Mouse (Mus musculus) forebrain, embryonic 15.5 days (tissue): ENCODE data around the gene Zfp800. TPM values are rescaled to one million over a fixed set of nuclear protein-coding genes. Genes with fewer than 3 reads are reported as not detected.

Experiments
- ATAC-seq: fragments of 200-750 bp; cut with Nextera tagmentation; replicated peaks from 2 replicates; pipeline ENCODE4 v1.8.0; 2017; ENCODE audit warnings: mild to moderate bottlenecking, moderate TSS enrichment, moderate library complexity
- H3K27ac ChIP-seq: fragments of 300-500 bp; sonication (generic); replicated peaks from 2 replicates; pipeline ENCODE4 v1.5.1; 2015; ENCODE audit warnings: mild to moderate bottlenecking, inconsistent platforms
- H3K27me3 ChIP-seq: fragments of 300-500 bp; sonication (generic); 2 replicates; pipeline ENCODE4 v1.6.1; 2015; ENCODE audit warnings: inconsistent platforms
- H3K36me3 ChIP-seq: fragments of 300-500 bp; sonication (generic); 2 replicates; pipeline ENCODE4 v1.6.1; 2015; ENCODE audit warnings: mild to moderate bottlenecking, inconsistent platforms
- H3K4me1 ChIP-seq: fragments of 300-500 bp; sonication (generic); 2 replicates; pipeline ENCODE4 v1.6.1; 2015; ENCODE audit warnings: inconsistent platforms
- H3K4me2 ChIP-seq: fragments of 300-500 bp; sonication (generic); replicated peaks from 2 replicates; pipeline ENCODE4 v1.6.1; 2015; ENCODE audit warnings: mild to moderate bottlenecking, inconsistent platforms
- H3K4me3 ChIP-seq: fragments of 300-500 bp; sonication (generic); 2 replicates; pipeline ENCODE4 v1.5.1; 2015; ENCODE audit warnings: mild to moderate bottlenecking, inconsistent platforms
- H3K9ac ChIP-seq: fragments of 300-500 bp; sonication (generic); replicated peaks from 2 replicates; pipeline ENCODE4 v1.6.1; 2015; ENCODE audit warnings: mild to moderate bottlenecking, inconsistent platforms
- H3K9me3 ChIP-seq: fragments of 300-500 bp; sonication (generic); 2 replicates; pipeline ENCODE4 v1.6.1; 2016; ENCODE audit warnings: inconsistent platforms
- WGBS: fragments of 180-500 bp; shearing (Covaris S2); methylation state at CpG from one replicate; pipeline ENCODE4 v1.1.7; 2015; ENCODE audit warnings: mixed read lengths; 5-methylcytosine and 5-hydroxymethylcytosine counted together
- polyA plus RNA-seq: library from polyadenylated mRNA; unstranded; fragments of >200 nt; fragmentation: Nextera tagmentation; extraction: Ambion mirVana; gene quantifications from 2 replicates; pipeline ENCODE4 v1.2.1, GENCODE M21; 2015

The Zfp800 gene
- polyA plus RNA-seq, 1 experiment from 2014 or later, result 20.8 TPM

- Histone ChIP-seq H3K27ac (no peak overlapping the region), H3K4me1 (no peaks in the 10 kb centered on the region), H3K9ac (no peak overlapping the region), H3K4me2 (no peak overlapping the region), H3K4me3 (no peak overlapping the region), H3K9me3 (no peaks in the 10 kb centered on the region), H3K36me3 (no peaks in the 10 kb centered on the region), H3K27me3 (no peaks in the 10 kb centered on the region)
- no peak for ATAC-seq
- WGBS, result 54% methylated on average over 6 of the region's 6 CpGs
Measured at GRCm38 (mm10) chr6:28329815-28330214, 68.0 kb downstream of the Zfp800 start.

GRCm38 (mm10) chr6:28329002-28329596 is 68.7 kb downstream of the Zfp800 start:
- H3K4me1 ChIP-seq, result no peaks in the 10 kb centered on the region

GRCm38 (mm10) chr6:28326720-28327119 is 71.1 kb downstream of the Zfp800 start:
- no peaks in the 10 kb centered on the region for H3K4me1 ChIP-seq
- H3K27ac ChIP-seq, result no peak overlapping the region
- no peaks in the 10 kb centered on the region for H3K9me3 ChIP-seq
- H3K4me3 ChIP-seq, result no peak overlapping the region
- H3K4me2 ChIP-seq, result no peak overlapping the region
- no peak for ATAC-seq
- no peaks in the 10 kb centered on the region for H3K27me3 ChIP-seq
- no peaks in the 10 kb centered on the region for H3K36me3 ChIP-seq
- no peak overlapping the region for H3K9ac ChIP-seq
- 90% methylated on average over 3 of the region's 3 CpGs for WGBS

More at GRCm38 (mm10) chr6:28329002-28329596, 68.7 kb downstream of the Zfp800 start:
- no peaks in the 10 kb centered on the region for H3K27me3 ChIP-seq
- 64% methylated on average over 10 of the region's 10 CpGs for WGBS
- H3K4me2 ChIP-seq, result no peak overlapping the region
- no peak overlapping the region for H3K27ac ChIP-seq
- no peaks in the 10 kb centered on the region for H3K36me3 ChIP-seq
- H3K4me3 ChIP-seq, result no peak overlapping the region
- H3K9ac ChIP-seq, result no peak overlapping the region
- no peak for ATAC-seq
- H3K9me3 ChIP-seq, result no peaks in the 10 kb centered on the region

- WGBS, result 94% methylated on average over 7 of the region's 7 CpGs
Measured at GRCm38 (mm10) chr6:28322399-28322798, 75.4 kb downstream of the Zfp800 start.

GRCm38 (mm10) chr6:28319648-28320270 is 78.0 kb downstream of the Zfp800 start:
- WGBS, result 75% methylated on average over 13 of the region's 13 CpGs
- ATAC-seq, result no peak
- no peaks in the 10 kb centered on the region for H3K36me3 ChIP-seq
- H3K4me3 ChIP-seq, result no peak overlapping the region
- H3K9me3 ChIP-seq, result no peaks in the 10 kb centered on the region
- no peak overlapping the region for H3K27ac ChIP-seq
- peaks cover 7% of the 10 kb centered on the region; the same call in 1 of the 2 replicates for H3K4me1 ChIP-seq
- H3K9ac ChIP-seq, result no peak overlapping the region
- no peaks in the 10 kb centered on the region for H3K27me3 ChIP-seq
- H3K4me2 ChIP-seq, result no peak overlapping the region

More at GRCm38 (mm10) chr6:28322399-28322798, 75.4 kb downstream of the Zfp800 start:
- H3K4me1 ChIP-seq, result peaks cover 7% of the 10 kb centered on the region; the same call in 1 of the 2 replicates
- no peaks in the 10 kb centered on the region for H3K27me3 ChIP-seq
- H3K4me3 ChIP-seq, result no peak overlapping the region
- H3K9me3 ChIP-seq, result no peaks in the 10 kb centered on the region
- H3K9ac ChIP-seq, result no peak overlapping the region
- no peaks in the 10 kb centered on the region for H3K36me3 ChIP-seq
- no peak for ATAC-seq
- no peak overlapping the region for H3K27ac ChIP-seq
- no peak overlapping the region for H3K4me2 ChIP-seq

GRCm38 (mm10) chr6:28318820-28319573 is 78.8 kb downstream of the Zfp800 start:
- Histone ChIP-seq H3K27me3 (no peaks in the 10 kb centered on the region), H3K4me3 (no peak overlapping the region), H3K27ac (no peak overlapping the region), H3K36me3 (no peaks in the 10 kb centered on the region), H3K9me3 (no peaks in the 10 kb centered on the region), H3K9ac (no peak overlapping the region), H3K4me2 (no peak overlapping the region), H3K4me1 (peaks cover 7% of the 10 kb centered on the region; the same call in 1 of the 2 replicates)
- ATAC-seq, result no peak
- whole genome bisulfite sequencing, result 70% methylated on average over 13 of the region's 13 CpGs

GRCm38 (mm10) chr6:28315208-28315607 is 82.6 kb downstream of the Zfp800 start:
- Histone ChIP-seq H3K4me2 (no peak overlapping the region), H3K27ac (no peak overlapping the region), H3K4me1 (peaks cover 7% of the 10 kb centered on the region; the same call in 1 of the 2 replicates), H3K9ac (no peak overlapping the region), H3K4me3 (no peak overlapping the region), H3K27me3 (no peaks in the 10 kb centered on the region), H3K36me3 (no peaks in the 10 kb centered on the region), H3K9me3 (no peaks in the 10 kb centered on the region)
- peak; percentile 68; the same call in 1 of the 2 replicates for ATAC-seq
- 78% methylated on average over 3 of the region's 3 CpGs for WGBS

- Histone ChIP-seq H3K4me1 (no peaks in the 10 kb centered on the region), H3K9ac (no peak overlapping the region), H3K27me3 (no peaks in the 10 kb centered on the region), H3K9me3 (no peaks in the 10 kb centered on the region), H3K4me3 (no peak overlapping the region), H3K27ac (no peak overlapping the region), H3K36me3 (no peaks in the 10 kb centered on the region), H3K4me2 (no peak overlapping the region)
- 80% methylated on average over 2 of the region's 2 CpGs for WGBS
- no peak for ATAC-seq
Measured at GRCm38 (mm10) chr6:28312067-28312466, 85.7 kb downstream of the Zfp800 start.

GRCm38 (mm10) chr6:28309692-28310091 is 88.1 kb downstream of the Zfp800 start:
- no peaks in the 10 kb centered on the region for H3K4me1 ChIP-seq
- no peak overlapping the region for H3K27ac ChIP-seq
- no peak overlapping the region for H3K4me3 ChIP-seq
- H3K9ac ChIP-seq, result no peak overlapping the region
- H3K9me3 ChIP-seq, result no peaks in the 10 kb centered on the region
- H3K4me2 ChIP-seq, result no peak overlapping the region
- no peaks in the 10 kb centered on the region for H3K27me3 ChIP-seq
- H3K36me3 ChIP-seq, result no peaks in the 10 kb centered on the region
- ATAC-seq, result no peak

- no peaks in the 10 kb centered on the region for H3K4me1 ChIP-seq
- ATAC-seq, result no peak
- 87% methylated on average over 3 of the region's 3 CpGs for WGBS
- H3K36me3 ChIP-seq, result no peaks in the 10 kb centered on the region
- no peaks in the 10 kb centered on the region for H3K27me3 ChIP-seq
- no peak overlapping the region for H3K9ac ChIP-seq
- no peaks in the 10 kb centered on the region for H3K9me3 ChIP-seq
- H3K4me2 ChIP-seq, result no peak overlapping the region
- H3K27ac ChIP-seq, result no peak overlapping the region
- no peak overlapping the region for H3K4me3 ChIP-seq
Measured at GRCm38 (mm10) chr6:28308929-28309328, 88.9 kb downstream of the Zfp800 start.

- no peak for ATAC-seq
- no peak overlapping the region for H3K9ac ChIP-seq
Measured at GRCm38 (mm10) chr6:28306702-28307101, 91.1 kb downstream of the Zfp800 start.

GRCm38 (mm10) chr6:28296306-28296705 is 101.5 kb downstream of the Zfp800 start:
- H3K4me1 ChIP-seq, result no peaks in the 10 kb centered on the region
- no peak overlapping the region for H3K27ac ChIP-seq
- H3K36me3 ChIP-seq, result no peaks in the 10 kb centered on the region
- no peak overlapping the region for H3K9ac ChIP-seq
- ATAC-seq, result no peak
- WGBS, result 15% methylated on average over 8 of the region's 8 CpGs
- H3K4me3 ChIP-seq, result no peak overlapping the region
- no peak overlapping the region for H3K4me2 ChIP-seq
- H3K27me3 ChIP-seq, result no peaks in the 10 kb centered on the region
- no peaks in the 10 kb centered on the region for H3K9me3 ChIP-seq

More at GRCm38 (mm10) chr6:28306702-28307101, 91.1 kb downstream of the Zfp800 start:
- Histone ChIP-seq H3K4me1 (no peaks in the 10 kb centered on the region), H3K27ac (no peak overlapping the region), H3K4me2 (no peak overlapping the region), H3K9me3 (no peaks in the 10 kb centered on the region), H3K27me3 (no peaks in the 10 kb centered on the region), H3K4me3 (no peak overlapping the region), H3K36me3 (no peaks in the 10 kb centered on the region)
- WGBS, result 64% methylated on average over 2 of the region's 2 CpGs
